Mouse (Mus musculus) E14TG2a.4 (cell line): ENCODE measurements around the gene Adamts16.

Experiments
- CTCF ChIP-seq: conservative IDR thresholded peaks from 2 replicates; pipeline ENCODE4 v1.5.1; 2014; ENCODE audit warnings: low read length
- NANOG ChIP-seq: IDR thresholded peaks from 2 replicates; pipeline ENCODE4 v1.6.1; 2014; ENCODE audit warnings: borderline replicate concordance, low read length, mixed read lengths
- POU5F1 ChIP-seq: IDR thresholded peaks from 2 replicates; pipeline ENCODE4 v1.6.1; 2014; ENCODE audit warnings: low read length, borderline replicate concordance

- no peak for TF ChIP-seq CTCF
- no peak for TF ChIP-seq POU5F1
- no peak for TF ChIP-seq NANOG
Observed at GRCm38 (mm10) chr13:70724108-70724622, 117.4 kb downstream of the Adamts16 start.
